Mouse (Mus musculus) adrenal gland (tissue): ENCODE measurements around the gene Bcl9l.

ENCODE experiments used
- intact Hi-C: fragments of 180-260 bp; cut with DNase I; formaldehyde crosslinking; loops from one replicate; pipeline ENCODE4 v1.15.1; 2025

Gene Bcl9l

DNA sequence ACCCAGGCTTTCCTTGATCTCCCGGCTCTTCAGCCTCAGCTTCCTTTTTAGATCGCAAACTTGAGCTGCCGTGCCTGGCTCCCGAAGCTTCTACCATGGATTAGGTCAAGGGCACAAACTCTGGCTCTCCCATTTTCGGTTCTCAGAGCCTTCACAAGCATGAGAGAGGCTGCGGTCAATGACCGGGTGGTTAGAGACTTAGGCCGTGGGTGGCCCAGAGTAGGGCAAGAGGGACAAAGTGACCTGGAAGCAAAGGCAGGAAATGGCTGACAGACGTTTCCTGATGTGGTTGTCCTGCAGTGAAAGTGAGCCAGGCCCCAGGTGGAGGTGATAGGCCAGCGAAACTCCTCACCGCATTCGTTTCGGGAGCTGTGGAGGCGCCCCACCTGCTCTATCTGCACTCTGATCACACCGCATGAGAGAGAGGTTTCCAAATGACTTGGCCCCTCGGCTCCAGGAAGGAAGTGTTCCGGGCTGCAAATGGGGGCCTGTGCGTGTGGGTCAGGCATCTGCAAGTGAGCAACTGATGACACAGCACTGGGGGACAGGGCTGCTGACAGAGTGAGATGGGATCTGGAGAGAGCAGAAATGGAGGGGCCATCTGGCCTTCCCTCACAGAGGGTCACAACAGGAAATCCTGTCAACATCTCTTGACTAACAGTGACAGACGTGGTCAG, 55.1 kb downstream of the Bcl9l start:
- intact Hi-C loops = no loop called here

DNA sequence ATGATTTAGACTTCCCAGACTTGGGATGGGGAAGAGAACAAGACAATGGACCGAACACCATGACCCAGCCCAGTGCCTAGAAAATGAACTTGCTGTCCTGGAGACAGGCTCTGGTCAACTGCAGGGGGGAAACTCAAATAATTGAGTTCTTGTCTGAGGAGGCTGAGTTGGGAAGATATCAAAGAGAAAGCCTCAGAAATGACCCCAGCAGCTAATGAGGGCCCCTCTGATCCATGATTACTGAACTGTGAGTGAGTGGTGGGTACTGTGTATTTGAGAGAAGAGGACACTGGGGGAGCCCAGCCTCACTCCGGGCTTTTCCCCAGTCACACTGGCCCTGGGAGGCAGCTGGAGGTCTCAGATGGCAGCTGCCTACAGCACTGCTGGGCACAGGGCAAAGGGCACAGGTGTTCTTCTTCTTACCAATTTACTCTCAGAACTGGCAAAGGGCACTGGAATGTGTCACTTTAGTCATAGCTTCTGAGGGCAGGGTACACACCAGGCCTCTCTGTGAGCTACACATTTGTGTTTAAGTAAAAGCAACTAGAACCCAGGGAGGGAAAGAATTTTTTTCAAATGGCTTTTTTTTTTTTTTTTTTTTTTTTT, 57.3 kb downstream of the Bcl9l start:
- intact Hi-C loops = no loop called here

DNA sequence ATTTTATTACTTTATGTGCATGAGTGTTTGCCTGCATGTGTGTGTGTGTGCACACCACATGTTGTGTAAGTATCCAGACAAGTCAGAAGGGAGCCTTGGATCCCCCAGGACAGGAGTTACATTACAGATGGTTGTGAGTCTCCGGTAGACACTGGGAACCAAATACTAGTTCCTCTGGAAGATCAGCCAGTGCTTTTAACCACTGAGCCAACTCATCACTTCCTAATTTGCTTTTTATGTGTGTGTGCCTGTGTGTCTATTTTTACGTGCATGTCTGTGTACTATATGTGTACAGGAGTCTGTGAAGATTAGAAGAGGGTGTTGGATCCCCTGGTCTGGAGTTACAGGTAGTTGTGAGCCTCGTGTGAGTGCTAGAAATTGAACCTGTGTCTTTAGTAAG, 58.1 kb downstream of the Bcl9l start:
- intact Hi-C loops = no loop called here

DNA sequence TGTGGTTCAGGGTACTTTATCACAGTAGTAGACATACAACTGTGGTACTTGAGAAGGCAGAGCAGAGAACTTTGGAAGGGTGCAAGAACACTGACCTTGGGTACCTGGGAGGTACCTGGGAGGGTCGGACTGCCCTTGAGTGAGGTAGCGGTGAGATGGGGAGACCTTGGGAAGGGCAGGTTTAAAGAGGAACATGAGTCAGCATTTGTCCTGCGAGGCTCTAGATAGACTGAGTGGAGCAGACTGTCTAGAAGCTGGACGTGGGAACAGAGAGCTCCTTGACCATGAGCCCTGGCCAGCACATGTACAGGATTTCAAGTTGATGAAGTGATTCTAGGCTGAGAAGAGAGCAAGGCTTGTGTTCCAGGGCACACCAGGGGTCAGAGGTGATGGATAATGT, 59.7 kb downstream of the Bcl9l start:
- intact Hi-C loops = no loop called here

DNA sequence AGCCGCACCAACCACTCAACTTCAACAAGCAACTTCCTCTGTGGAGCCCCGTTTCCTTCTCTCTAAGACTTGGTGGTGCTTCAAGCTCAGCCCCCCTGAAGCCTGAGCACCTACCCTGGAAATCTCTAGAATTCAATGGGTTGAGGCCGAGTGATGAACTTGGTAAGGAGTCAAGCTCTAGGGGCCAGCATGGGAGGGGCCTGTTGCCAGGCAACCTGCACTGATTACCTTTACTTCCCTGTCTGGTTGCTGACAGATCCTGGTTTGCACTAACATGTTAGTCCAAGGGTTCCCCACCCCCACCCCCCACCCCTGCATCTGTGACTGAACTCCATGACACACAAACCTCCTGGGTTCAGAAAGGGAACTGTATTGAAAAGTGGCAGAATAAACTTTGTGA, 62.4 kb downstream of the Bcl9l start:
- intact Hi-C loops = no loop called here

DNA sequence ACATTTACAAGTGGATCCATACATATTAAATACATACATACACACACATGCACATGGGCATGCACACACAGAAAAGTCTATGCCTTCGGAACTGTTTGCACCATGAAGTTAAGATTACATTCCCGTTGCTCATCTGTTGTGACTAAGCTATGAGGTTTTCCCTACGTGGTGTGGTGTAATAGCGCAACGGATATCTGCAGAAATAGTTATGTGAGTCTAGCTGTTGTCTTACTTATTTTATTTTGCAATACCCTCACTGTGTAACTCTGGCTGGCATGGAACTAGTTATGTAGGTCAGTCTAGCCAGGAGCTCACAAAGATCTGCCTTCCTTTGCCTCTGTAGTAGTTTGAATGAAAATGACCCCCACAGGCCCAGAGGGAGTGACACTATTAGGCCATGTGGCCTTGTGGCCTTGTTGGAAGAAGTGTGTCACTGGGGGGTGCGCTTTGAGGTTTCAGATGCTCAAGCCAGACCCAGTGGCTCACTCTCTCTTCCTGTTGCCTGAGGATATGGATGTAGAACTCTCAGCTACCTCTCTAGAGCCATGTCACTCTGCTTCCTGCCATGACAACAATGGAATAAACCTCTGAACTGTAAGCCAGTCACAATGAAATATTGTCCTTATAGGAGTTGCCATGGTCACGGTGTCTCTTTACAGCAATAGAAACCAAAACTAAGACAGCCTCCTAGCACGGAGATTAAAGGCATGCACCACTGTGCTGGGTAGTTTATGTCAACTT, 66.0 kb downstream of the Bcl9l start:
- intact Hi-C loops = no loop called here

DNA sequence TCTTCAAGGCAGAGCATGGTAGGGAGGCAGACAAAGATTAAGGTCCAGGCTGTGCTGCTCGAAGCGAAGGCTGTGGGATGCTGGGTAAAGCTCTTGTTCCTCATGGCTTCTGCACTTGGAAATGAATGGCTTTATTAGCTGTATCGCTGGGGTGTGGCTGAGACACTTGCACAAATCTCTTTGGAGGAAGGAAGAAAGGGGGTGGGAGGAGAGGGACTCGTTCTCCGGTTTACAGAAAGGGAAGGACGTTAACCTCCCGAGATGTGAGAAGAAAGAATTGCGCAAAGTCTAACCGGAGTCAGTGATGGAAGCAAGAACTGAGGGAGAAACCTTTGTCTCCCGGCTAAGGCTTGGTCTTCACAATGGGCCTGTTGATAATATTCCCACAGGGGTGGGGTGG, 68.5 kb downstream of the Bcl9l start:
- intact Hi-C loops = no loop called here

DNA sequence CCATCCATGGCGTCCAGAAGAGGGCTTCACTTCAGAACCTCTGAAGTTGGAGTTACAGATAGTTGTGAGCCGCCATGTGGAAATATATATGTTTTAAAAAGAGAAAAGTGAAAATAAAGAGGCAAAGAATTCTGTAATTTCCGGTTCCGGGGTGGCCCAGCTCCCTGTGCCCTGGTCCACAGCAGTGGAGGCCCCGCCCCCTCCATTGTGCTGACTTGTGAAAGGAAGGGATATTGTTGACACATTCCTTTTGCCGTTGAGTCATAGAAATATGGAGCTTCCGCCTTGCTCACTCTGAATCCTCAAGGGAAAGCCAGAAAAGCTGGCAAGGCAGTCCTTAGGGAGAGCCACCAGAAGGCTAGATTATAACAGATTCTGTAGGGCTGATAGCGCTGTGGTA, 69.5 kb downstream of the Bcl9l start:
- intact Hi-C loops = no loop called here
